Mouse (Mus musculus) ES-E14 (cell line): ENCODE measurements around the gene Baz1a.

Experiments
- MAFK ChIP-seq: IDR thresholded peaks from 2 replicates; pipeline ENCODE4 v1.6.1; 2014; ENCODE audit warnings: mild to moderate bottlenecking, low read depth, low read length, inconsistent platforms; ENCODE audit not compliant: insufficient read depth
- ZNF384 ChIP-seq: IDR thresholded peaks from 2 replicates; pipeline ENCODE4 v1.6.1; 2012; ENCODE audit warnings: low read depth, low read length, inconsistent platforms

GRCm38 (mm10) chr12:54987156-54987555 is 27.0 kb downstream of the Baz1a start:
- TF ChIP-seq MAFK = no peak
- no peak for TF ChIP-seq ZNF384
